Mouse (Mus musculus) layer of hippocampus, postnatal 36 days (tissue): ENCODE data around the gene Kmt5a. TPM values are rescaled to one million over a fixed set of nuclear protein-coding genes. Genes with fewer than 3 reads are reported as not detected.
A peak's percentile ranks its signal among the peaks of the same experiment; 100 is the strongest.
"Not testable (repeated sequence)": the region's sequence is repeated elsewhere in the genome, so short reads cannot be mapped to it uniquely, and the experiment has no call there.

Experiments
- DNase-seq, 2 experiments: peaks; one replicate each; pipeline ENCODE4 v3.0.0; 2022
- total RNA-seq, 2 experiments: library from RNA; stranded (reverse); gene quantifications; 2 replicates each; pipeline ENCODE4 v1.2.3; 2021

The Kmt5a gene
- total RNA-seq, 2 experiments from 2014 or later, result 63.9 to 78.5 TPM

GRCm38 (mm10) chr5:124446301-124446881 is 6.7 kb downstream of the Kmt5a start:
- no peak for DNase-seq

GRCm38 (mm10) chr5:124449494-124449893 is 9.8 kb downstream of the Kmt5a start:
- no peak for DNase-seq

- no peak for DNase-seq
Observed at GRCm38 (mm10) chr5:124450051-124450450, 10.3 kb downstream of the Kmt5a start.

- no peak for DNase-seq
Observed at GRCm38 (mm10) chr5:124450641-124451340, 11.1 kb downstream of the Kmt5a start.

- DNase-seq, result peak; percentile 53 to 62
Observed at GRCm38 (mm10) chr5:124452494-124453228, 12.9 kb downstream of the Kmt5a start.

- peak; percentile 82 to 83 for DNase-seq
Observed at GRCm38 (mm10) chr5:124453339-124454081, 13.8 kb downstream of the Kmt5a start.

- DNase-seq, result no peak
Observed at GRCm38 (mm10) chr5:124454082-124454419, 14.3 kb downstream of the Kmt5a start.

GRCm38 (mm10) chr5:124456762-124457161 is 17.0 kb downstream of the Kmt5a start:
- no peak for DNase-seq

- not testable (repeated sequence) for DNase-seq
Observed at GRCm38 (mm10) chr5:124460922-124461321, 21.2 kb downstream of the Kmt5a start.

- no peak for DNase-seq
Observed at GRCm38 (mm10) chr5:124462297-124463025, 22.7 kb downstream of the Kmt5a start.

GRCm38 (mm10) chr5:124463462-124463861 is 23.7 kb downstream of the Kmt5a start:
- no peak for DNase-seq

- DNase-seq, result no peak
Observed at GRCm38 (mm10) chr5:124464905-124465304, 25.2 kb downstream of the Kmt5a start.

- DNase-seq, result no peak
Observed at GRCm38 (mm10) chr5:124467766-124468165, 28.0 kb downstream of the Kmt5a start.

GRCm38 (mm10) chr5:124468365-124468764 is 28.6 kb downstream of the Kmt5a start:
- no peak for DNase-seq

GRCm38 (mm10) chr5:124469486-124469885 is 29.8 kb downstream of the Kmt5a start:
- no peak for DNase-seq

GRCm38 (mm10) chr5:124470591-124471171 is 31.0 kb downstream of the Kmt5a start:
- no peak for DNase-seq

- DNase-seq, result no peak
Observed at GRCm38 (mm10) chr5:124478873-124479204, 39.1 kb downstream of the Kmt5a start.

GRCm38 (mm10) chr5:124480119-124480518 is 40.4 kb downstream of the Kmt5a start:
- no peak for DNase-seq

- DNase-seq, result no peak
Observed at GRCm38 (mm10) chr5:124481714-124482113, 42.0 kb downstream of the Kmt5a start.

- DNase-seq, result no peak
Observed at GRCm38 (mm10) chr5:124482436-124482965, 42.8 kb downstream of the Kmt5a start.

GRCm38 (mm10) chr5:124482966-124483654 is 43.4 kb downstream of the Kmt5a start, which contains the start of gene Snrnp35:
TSS of gene Snrnp35 (plus strand) at chr5:124483134.
- DNase-seq, result peak; percentile 87
